Mouse (Mus musculus) adrenal gland, adult (tissue): ENCODE data around the gene P2rx2.

Source experiments
- DNase-seq, 2 experiments: peaks; one replicate each; pipeline ENCODE4 v3.0.0; 2022 to 2023; ENCODE audit warnings: low spot score in 1 of 2; ENCODE audit not compliant: inconsistent age in 2 of 2

Gene P2rx2

GRCm38 (mm10) chr5:110342648-110343284 is at the start of gene P2rx2:
P2rx2 (minus strand) TSS chr5:110343212.
- peak; percentile 61 to 85 for DNase-seq

DNA sequence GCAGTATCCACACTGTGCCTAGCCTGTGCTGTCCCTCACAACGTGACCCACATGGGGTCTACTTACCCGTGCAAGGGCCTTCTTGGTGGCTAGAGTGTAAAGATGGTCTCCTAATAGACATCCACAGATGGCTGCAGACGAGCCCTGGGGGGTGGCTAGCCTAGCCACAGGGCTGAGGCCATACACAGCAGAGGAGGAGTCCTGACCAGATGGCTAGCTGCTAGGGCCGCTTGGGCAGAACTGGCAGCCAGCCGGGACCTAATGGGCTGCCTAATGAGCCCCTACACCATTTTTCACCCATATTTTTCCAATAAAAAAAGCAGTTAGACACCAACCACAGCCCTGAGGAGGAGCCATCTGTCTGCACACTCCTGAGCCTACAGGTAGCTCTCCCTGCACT is 49.7 kb upstream of the P2rx2 start:
- DNase-seq, result no peak

DNA sequence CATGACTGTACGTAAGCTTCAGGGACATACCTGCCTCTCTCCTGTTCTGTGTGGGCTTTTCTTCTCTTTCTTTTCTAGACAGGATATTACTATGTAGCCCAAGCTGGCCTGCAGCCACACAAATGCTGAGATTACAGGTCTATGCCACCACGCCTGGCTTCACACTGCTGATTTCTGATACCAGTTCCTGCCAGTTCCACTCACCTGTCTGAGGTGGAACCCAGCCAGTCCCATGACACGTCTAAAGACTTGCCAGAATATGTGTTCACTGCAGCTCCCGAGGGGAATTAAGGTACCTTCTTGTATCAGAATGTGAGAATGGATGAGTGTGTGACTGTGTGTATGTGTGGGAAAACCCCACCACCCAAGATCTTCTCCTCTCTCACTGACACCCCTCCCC is 47.6 kb upstream of the P2rx2 start:
- DNase-seq, result no peak

DNA sequence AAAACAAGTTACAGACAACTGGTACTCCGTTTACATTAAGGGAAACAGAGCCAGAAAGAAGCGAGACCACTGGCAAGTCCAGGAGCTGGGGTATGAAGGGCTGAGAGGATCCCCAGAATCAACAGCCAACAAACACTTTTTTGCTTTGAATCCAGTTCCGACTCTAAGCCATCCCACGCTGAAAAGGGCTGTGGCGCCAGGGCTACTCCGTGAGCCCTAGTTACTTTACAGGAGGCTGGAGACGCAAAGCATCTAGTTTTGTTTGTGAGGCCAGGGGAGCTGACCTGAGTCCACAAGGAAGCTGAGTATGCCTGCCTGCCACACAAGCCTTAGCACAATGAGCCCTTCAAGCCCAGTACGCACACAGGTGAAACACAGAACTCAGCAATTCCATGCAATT is 44.3 kb upstream of the P2rx2 start:
- DNase-seq, result no peak

DNA sequence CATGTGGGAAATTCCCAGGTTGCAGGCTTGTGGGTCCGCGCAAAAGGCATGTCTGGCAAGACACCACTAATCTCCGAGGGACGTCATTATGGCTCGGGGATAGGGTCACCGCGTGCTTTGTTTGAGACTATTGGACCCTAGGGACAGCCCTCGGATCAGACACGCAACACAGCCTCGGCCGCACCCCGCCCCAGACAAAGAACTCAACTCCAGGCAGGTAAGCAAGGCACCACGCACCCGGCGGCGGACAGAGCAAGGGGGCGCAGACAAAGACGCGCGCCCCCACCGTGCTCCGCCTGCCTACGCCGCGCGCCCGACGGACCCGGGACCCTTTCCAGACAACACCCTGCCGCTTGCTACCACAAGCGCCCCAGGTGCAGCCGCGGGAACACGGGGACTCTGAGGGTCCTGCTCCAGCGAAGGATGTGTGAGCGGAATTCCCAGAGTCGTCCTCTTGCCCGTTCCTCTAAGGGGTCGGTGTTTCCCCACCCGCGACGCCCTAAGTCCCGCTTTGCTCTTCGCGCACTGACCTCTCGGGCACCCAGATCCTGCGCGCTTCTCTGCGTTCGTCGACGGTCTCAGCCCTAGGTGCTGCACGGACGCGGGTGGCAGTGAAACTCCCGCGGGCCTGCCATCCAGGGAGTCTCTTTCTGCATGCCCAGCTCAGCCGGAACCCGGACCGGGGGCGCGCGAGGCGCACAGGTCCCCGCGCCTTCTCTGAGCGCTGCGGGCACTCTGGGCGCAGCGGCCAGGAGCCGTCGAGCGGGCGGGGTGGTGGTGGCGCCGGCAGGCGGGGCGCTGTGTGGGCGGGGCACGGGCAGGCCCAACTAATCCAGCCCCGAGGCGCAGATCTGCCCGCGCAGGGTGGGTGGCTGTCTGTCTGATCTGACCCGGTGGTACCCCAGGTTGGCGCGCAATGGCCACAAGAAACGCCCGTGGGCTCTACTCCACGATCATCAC is 43.6 kb upstream of the P2rx2 start:
- DNase-seq, result peak; percentile 83 to 91

DNA sequence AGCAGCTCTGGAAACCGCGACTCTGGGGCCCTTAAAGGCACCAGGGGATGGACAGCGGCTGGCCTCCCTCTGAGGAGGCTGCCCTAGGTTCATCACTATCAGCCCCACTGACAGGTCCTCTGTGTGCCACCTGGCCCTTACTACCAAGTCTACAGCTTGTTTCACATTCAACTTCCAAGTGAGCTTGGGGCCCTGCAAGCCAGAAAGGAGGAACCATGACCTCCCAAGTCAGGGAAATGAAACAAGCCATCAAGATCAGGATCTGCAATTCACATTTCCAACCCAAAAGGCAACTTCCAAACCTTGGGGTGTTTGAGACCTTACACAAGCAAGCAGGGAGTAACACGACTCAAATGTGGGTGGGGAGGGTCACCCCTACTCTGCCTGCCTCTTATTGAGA is 42.3 kb upstream of the P2rx2 start:
- DNase-seq, result no peak

DNA sequence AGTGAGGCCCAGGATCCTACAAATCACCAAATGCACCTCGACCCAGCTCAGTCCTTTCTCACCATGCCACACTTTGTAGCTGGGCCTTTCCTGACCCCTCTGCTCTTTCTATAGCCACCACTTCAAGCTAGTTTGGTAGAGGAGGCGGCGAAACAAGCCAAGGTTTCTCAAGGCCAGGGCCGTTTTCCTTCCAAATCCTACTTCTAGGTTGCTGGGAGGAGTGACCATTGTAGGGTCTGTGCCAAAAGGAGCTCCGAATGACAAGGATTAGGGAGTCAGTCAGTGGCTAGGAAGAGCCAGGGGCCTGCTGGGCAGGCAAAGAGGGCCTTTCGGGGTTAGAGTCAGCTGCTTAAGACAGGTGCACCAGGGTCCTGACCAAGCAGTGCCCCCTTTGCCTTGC is 41.5 kb upstream of the P2rx2 start:
- DNase-seq, result peak in 1 of 2 experiments; percentile 77

- DNase-seq, result no peak
Observed at GRCm38 (mm10) chr5:110379823-110380222, 36.8 kb upstream of the P2rx2 start.

- DNase-seq, result no peak
Observed at GRCm38 (mm10) chr5:110379086-110379485, 36.1 kb upstream of the P2rx2 start.

- no peak for DNase-seq
Observed at GRCm38 (mm10) chr5:110378181-110378583, 35.2 kb upstream of the P2rx2 start.

- peak; percentile 68 to 87 for DNase-seq
Observed at GRCm38 (mm10) chr5:110376802-110377433, 33.9 kb upstream of the P2rx2 start.

DNA sequence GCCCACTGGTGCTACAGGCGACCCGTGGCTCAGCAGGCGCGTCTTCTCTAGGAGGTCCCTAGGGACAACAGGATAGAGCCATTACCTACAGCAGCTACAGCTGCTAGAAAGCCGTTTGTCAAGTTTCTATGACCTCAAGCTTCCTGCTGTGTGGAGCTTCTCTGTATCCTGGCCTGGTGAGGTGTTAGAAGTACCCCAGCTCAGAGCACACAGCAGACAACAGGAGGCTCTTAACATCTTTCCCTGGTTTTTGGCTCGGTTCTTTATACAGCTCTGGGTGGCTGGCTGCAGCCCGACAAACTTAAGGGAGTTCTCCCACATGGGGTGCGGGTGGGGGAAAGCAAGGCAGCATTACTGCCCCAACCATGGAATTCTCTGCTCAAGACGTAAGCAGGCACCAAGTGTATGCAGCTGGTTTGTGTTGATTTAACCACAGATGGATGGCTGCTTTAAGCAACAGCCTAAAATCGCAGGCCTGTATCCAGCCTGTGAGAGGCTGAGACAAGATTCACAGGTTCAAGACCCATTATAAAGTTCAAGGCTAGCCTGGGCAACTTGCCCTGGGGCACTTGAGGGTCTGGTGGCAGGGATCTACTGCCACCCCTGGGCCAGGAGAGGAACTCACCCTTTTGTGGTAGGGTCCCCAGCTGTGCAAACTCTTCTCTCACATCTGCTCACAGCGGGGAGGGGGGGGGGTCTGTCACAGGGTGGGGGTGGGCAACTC is 21.0 kb upstream of the P2rx2 start:
- peak; percentile 51 to 77 for DNase-seq

- peak; percentile 85 to 93 for DNase-seq
Observed at GRCm38 (mm10) chr5:110363179-110363821, 20.3 kb upstream of the P2rx2 start.

GRCm38 (mm10) chr5:110362813-110363178 is 19.8 kb upstream of the P2rx2 start:
- no peak for DNase-seq

- DNase-seq, result peak; percentile 58 to 80
Observed at GRCm38 (mm10) chr5:110361465-110361864, 18.5 kb upstream of the P2rx2 start.

GRCm38 (mm10) chr5:110357531-110358179 is 14.6 kb upstream of the P2rx2 start:
- DNase-seq, result peak; percentile 78 to 94

- DNase-seq, result peak in 1 of 2 experiments; percentile 72
Observed at GRCm38 (mm10) chr5:110354716-110355115, 11.7 kb upstream of the P2rx2 start.

GRCm38 (mm10) chr5:110347006-110347405 is 4.0 kb upstream of the P2rx2 start:
- DNase-seq, result peak in 1 of 2 experiments; percentile 41

DNA sequence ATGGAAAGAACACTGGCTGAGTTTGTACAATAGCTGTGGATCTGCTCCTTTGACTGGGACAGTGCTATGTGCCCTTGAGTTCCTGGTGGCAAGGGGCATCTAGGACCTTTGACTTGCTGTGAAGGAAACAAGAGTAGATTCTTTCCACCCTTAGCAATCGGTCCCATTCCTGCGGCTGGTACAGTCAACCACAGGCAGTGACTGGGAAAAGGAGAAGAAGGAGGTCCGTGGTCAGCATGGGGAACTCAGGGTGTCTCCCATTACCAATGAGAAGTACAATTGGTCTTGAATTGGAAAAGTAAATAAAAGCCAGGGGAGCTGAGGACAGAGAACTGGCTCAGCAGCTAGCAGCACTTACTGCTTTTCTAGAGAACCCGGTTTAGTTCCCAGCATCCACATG is 2.5 kb upstream of the P2rx2 start:
- DNase-seq, result no peak

DNA sequence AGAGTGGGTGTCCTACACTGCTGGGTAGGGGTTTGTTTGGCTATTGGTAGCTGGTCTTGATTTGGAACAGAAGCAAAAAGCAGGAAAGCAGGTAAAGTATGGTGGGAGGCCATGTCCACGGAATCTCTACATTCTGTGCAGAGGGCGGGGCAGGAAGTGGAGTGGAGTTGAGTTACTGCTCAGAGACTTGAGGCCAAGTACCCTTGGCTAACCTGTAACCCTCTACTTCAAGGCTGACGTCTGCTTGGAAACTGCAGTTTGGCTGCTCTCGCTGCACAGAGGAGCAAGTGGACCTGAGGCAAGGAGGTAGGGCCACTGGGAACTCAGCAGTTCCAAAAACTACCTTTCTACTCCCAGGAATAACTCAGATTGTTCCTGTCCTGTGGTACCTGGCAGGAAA is 1.5 kb upstream of the P2rx2 start, which contains the start of gene Lrcol1:
Gene Lrcol1, plus strand, starts transcription at position 207 of the 400 bp plus-strand sequence.
- DNase-seq, result no peak
